Comparison of ENCODE assay signal across 8 mouse cellular contexts in genomic region chr7:44640843-44641605, GRCm38 (mm10). TPM values are rescaled to one million over a fixed set of nuclear protein-coding genes. Genes with fewer than 3 reads are reported as not detected.
DNase-seq lines count a peak whose midpoint lies in the region; ATAC-seq lines count a peak whose summit lies in the region.

No protein-coding gene starts in this region.

- H3K4me2 ChIP-seq in midbrain, embryonic 13.5 days (replicated peaks) = no peak overlapping the region
- H3K4me2 ChIP-seq in stomach, embryonic 15.5 days = peak overlapping the region; percentile 39

- peak overlapping the region; percentile 36; the same call in 1 of the 2 replicates for H3K4me3 ChIP-seq in midbrain, embryonic 10.5 days
- H3K4me3 ChIP-seq in midbrain, embryonic 13.5 days (replicated peaks) = no peak overlapping the region
- H3K4me3 ChIP-seq in limb, embryonic 10.5 days = peak overlapping the region; percentile 29; the same call in 1 of the 2 replicates
- no peak overlapping the region; the same call in 1 of the 2 replicates for H3K4me3 ChIP-seq in stomach, embryonic 15.5 days (replicated peaks)

- H3K4me1 ChIP-seq in midbrain, embryonic 10.5 days = peaks cover 13% of the 10 kb centered on the region
- 0 out of 2 replicates have a peak, but pooled peaks cover 2% of the 10 kb centered on the region for H3K4me1 ChIP-seq in midbrain, embryonic 13.5 days (replicated peaks)
- H3K4me1 ChIP-seq in limb, embryonic 10.5 days = peaks cover 9% of the 10 kb centered on the region; the same call in 1 of the 2 replicates
- H3K4me1 ChIP-seq in stomach, embryonic 15.5 days = no peaks in the 10 kb centered on the region

- H3K27ac ChIP-seq in midbrain, embryonic 10.5 days (replicated peaks) = no peak overlapping the region
- H3K27ac ChIP-seq in midbrain, embryonic 13.5 days = no peak overlapping the region
- no peak overlapping the region for H3K27ac ChIP-seq in limb, embryonic 10.5 days
- no peak overlapping the region for H3K27ac ChIP-seq in stomach, embryonic 15.5 days

- ATAC-seq in midbrain, embryonic 13.5 days = no peak
- no peak for ATAC-seq in stomach, embryonic 15.5 days (ENCODE audit: insufficient read depth, low FRiP score, low read depth)

- peak; percentile 19 for DNase-seq in adrenal gland, postnatal 10 days
- no peak for DNase-seq in adrenal gland, postnatal 4 days (ENCODE audit: low spot score in 2 of 2)
- no peak for DNase-seq in midbrain, embryonic 10.5 days (ENCODE audit: low spot score)
- no peak for DNase-seq in limb, embryonic 10.5 days (ENCODE audit: low spot score)
- no peak for DNase-seq in adrenal gland, adult 2 months
- DNase-seq in embryo, embryonic 9.5 days (ENCODE audit: extremely low spot score) = no peak

- H3K9ac ChIP-seq in midbrain, embryonic 13.5 days (replicated peaks) = no peak overlapping the region
- H3K9ac ChIP-seq in stomach, embryonic 15.5 days = no peak overlapping the region

- WGBS in midbrain, embryonic 10.5 days = 21% methylated on average over 25 of the region's 25 CpGs
- 22% methylated on average over 25 of the region's 25 CpGs for WGBS in midbrain, embryonic 13.5 days
- WGBS in limb, embryonic 10.5 days = 17% methylated on average over 25 of the region's 25 CpGs
- WGBS in stomach, embryonic 15.5 days = 18% methylated on average over 25 of the region's 25 CpGs

- H3K9me3 ChIP-seq in midbrain, embryonic 10.5 days (replicated peaks) = 0 out of 2 replicates have a peak, but pooled peaks cover 7% of the 10 kb centered on the region
- H3K9me3 ChIP-seq in midbrain, embryonic 13.5 days = no peaks in the 10 kb centered on the region
- no peaks in the 10 kb centered on the region for H3K9me3 ChIP-seq in limb, embryonic 10.5 days (replicated peaks)
- H3K9me3 ChIP-seq in stomach, embryonic 15.5 days = no peaks in the 10 kb centered on the region

- no peaks in the 10 kb centered on the region for H3K36me3 ChIP-seq in midbrain, embryonic 10.5 days
- no peaks in the 10 kb centered on the region for H3K36me3 ChIP-seq in midbrain, embryonic 13.5 days
- no peaks in the 10 kb centered on the region for H3K36me3 ChIP-seq in limb, embryonic 10.5 days
- no peaks in the 10 kb centered on the region for H3K36me3 ChIP-seq in stomach, embryonic 15.5 days

- peaks cover 88% of the 10 kb centered on the region for H3K27me3 ChIP-seq in midbrain, embryonic 10.5 days (ENCODE audit: low read depth, poor library complexity, severe bottlenecking)
- H3K27me3 ChIP-seq in midbrain, embryonic 13.5 days = peaks cover 84% of the 10 kb centered on the region
- peaks cover 88% of the 10 kb centered on the region for H3K27me3 ChIP-seq in limb, embryonic 10.5 days (ENCODE audit: low read depth, poor library complexity, severe bottlenecking)
- peaks cover 51% of the 10 kb centered on the region for H3K27me3 ChIP-seq in stomach, embryonic 15.5 days (replicated peaks)

RNA-seq across cellular contexts. Expression of gene Myh14, which starts 29.6 kb away (rescaled TPM):
- 1 to 10 TPM; 5.5 to 9.8 TPM for total RNA-seq in adrenal gland, postnatal 10 days (2021)
- 1 to 10 TPM; 7.0 to 8.2 TPM for total RNA-seq in adrenal gland, postnatal 4 days (2021)
- 1.0 and 1.1 TPM in 2 replicates for polyA plus RNA-seq in midbrain, embryonic 10.5 days (2016; fragmentation: Nextera tagmentation; extraction: Ambion mirVana)
- polyA plus RNA-seq in midbrain, embryonic 13.5 days (2015; fragmentation: Nextera tagmentation; extraction: Ambion mirVana) = 0.84 and 1.2 TPM in 2 replicates
- 0.63 and 1.8 TPM in 2 replicates for polyA plus RNA-seq in limb, embryonic 10.5 days (2016; fragmentation: Nextera tagmentation; extraction: Ambion mirVana)
- 29.0 and 32.7 TPM in 2 replicates for polyA plus RNA-seq in stomach, embryonic 15.5 days (2015; fragmentation: Nextera tagmentation; extraction: Ambion mirVana)
- total RNA-seq in adrenal gland, adult 2 months (2021) = 1 to 10 TPM; 3.2 to 5.6 TPM
- polyA plus RNA-seq in adrenal gland, adult 2 months (2012; rRNA removed) = 1.2 and 1.7 TPM in 2 replicates

RNA-seq across cellular contexts. Expression of gene Kcnc3, which starts 50.6 kb away (rescaled TPM):
- total RNA-seq in adrenal gland, postnatal 10 days (2021) = 1 to 10 TPM; 4.7 to 4.8 TPM
- 1 to 10 TPM; 7.6 to 9.9 TPM for total RNA-seq in adrenal gland, postnatal 4 days (2021)
- 1.1 and 1.2 TPM in 2 replicates for polyA plus RNA-seq in midbrain, embryonic 10.5 days (2016; fragmentation: Nextera tagmentation; extraction: Ambion mirVana)
- polyA plus RNA-seq in midbrain, embryonic 13.5 days (2015; fragmentation: Nextera tagmentation; extraction: Ambion mirVana) = 3.7 and 4.4 TPM in 2 replicates
- polyA plus RNA-seq in limb, embryonic 10.5 days (2016; fragmentation: Nextera tagmentation; extraction: Ambion mirVana) = 0.21 and 0.28 TPM in 2 replicates
- polyA plus RNA-seq in stomach, embryonic 15.5 days (2015; fragmentation: Nextera tagmentation; extraction: Ambion mirVana) = 0.30 and 0.39 TPM in 2 replicates
- 1 to 10 TPM; 4.4 to 4.8 TPM for total RNA-seq in adrenal gland, adult 2 months (2021)
- 7.2 and 8.8 TPM in 2 replicates for polyA plus RNA-seq in adrenal gland, adult 2 months (2012; rRNA removed)

Comparison
In these comparisons a context has a peak if more than half of its experiments do, and no peak if none do; other contexts are left out.
1. H3K4me3 ChIP-seq: peak in midbrain, embryonic 10.5 days (single experiment) and limb, embryonic 10.5 days (single experiment); none in midbrain, embryonic 13.5 days (single experiment) and stomach, embryonic 15.5 days (single experiment).
2. RNA of gene Myh14, which starts 29.6 kb away (polyA plus RNA-seq): 29.0 to 32.7 TPM in stomach, embryonic 15.5 days; 0.63 to 1.8 TPM in limb, embryonic 10.5 days, 0.84 to 1.2 TPM in midbrain, embryonic 13.5 days, 1.2 to 1.7 TPM in adrenal gland, adult 2 months and 1.0 to 1.1 TPM in midbrain, embryonic 10.5 days; every median in the first group is over 10 times any median in the second.